Mouse (Mus musculus) stomach, embryonic 14.5 days (tissue): Measurements from ENCODE around the gene Rassf8. TPM values are rescaled to one million over a fixed set of nuclear protein-coding genes. Genes with fewer than 3 reads are reported as not detected.

ENCODE experiments used
- ATAC-seq: fragments of 200-750 bp; cut with Nextera tagmentation; 2 replicates; pipeline ENCODE4 v1.8.0; 2017; ENCODE audit warnings: low read depth, moderate TSS enrichment; ENCODE audit not compliant: insufficient number of reproducible peaks, insufficient read depth, low FRiP score
- H3K27ac ChIP-seq: fragments of 300-500 bp; sonication (generic); 2 replicates; pipeline ENCODE4 v1.5.1; 2014; ENCODE audit warnings: mild to moderate bottlenecking, low read length, moderate library complexity, mixed read lengths
- H3K27me3 ChIP-seq: fragments of 300-500 bp; sonication (generic); 2 replicates; pipeline ENCODE4 v1.6.1; 2014; ENCODE audit warnings: low read length, control low read depth, mixed read lengths; ENCODE audit not compliant: control insufficient read depth, insufficient read depth
- H3K36me3 ChIP-seq: fragments of 300-500 bp; sonication (generic); 2 replicates; pipeline ENCODE4 v1.6.1; 2014; ENCODE audit warnings: mild to moderate bottlenecking, control low read depth, low read length, moderate library complexity, mixed read lengths; ENCODE audit not compliant: control insufficient read depth, insufficient read depth
- H3K4me1 ChIP-seq: fragments of 300-500 bp; sonication (generic); 2 replicates; pipeline ENCODE4 v1.6.1; 2014; ENCODE audit warnings: low read length, control low read depth, mixed read lengths; ENCODE audit not compliant: control insufficient read depth, insufficient read depth
- H3K4me2 ChIP-seq: fragments of 300-500 bp; sonication (generic); replicated peaks from 2 replicates; pipeline ENCODE4 v1.6.1; 2014; ENCODE audit warnings: low read depth, low read length, control low read depth
- H3K4me3 ChIP-seq: fragments of 300-500 bp; sonication (generic); 2 replicates; pipeline ENCODE4 v1.5.1; 2014; ENCODE audit warnings: low read depth, low read length, control low read depth
- H3K9ac ChIP-seq: fragments of 300-500 bp; sonication (generic); replicated peaks from 2 replicates; pipeline ENCODE4 v1.6.1; 2014; ENCODE audit warnings: low read depth, mild to moderate bottlenecking, control low read depth, low read length, moderate library complexity, mixed read lengths
- H3K9me3 ChIP-seq: fragments of 300-500 bp; sonication (generic); 2 replicates; pipeline ENCODE4 v1.6.1; 2016; ENCODE audit warnings: low read depth, low read length, control low read depth; ENCODE audit not compliant: control insufficient read depth
- WGBS: fragments of 180-500 bp; shearing (Covaris S2); extraction: QIAGEN DNeasy Blood & Tissue Kit; methylation state at CpG from one replicate; pipeline ENCODE4 v1.1.7; 2014; 5-methylcytosine and 5-hydroxymethylcytosine counted together
- polyA plus RNA-seq: library from polyadenylated mRNA; unstranded; fragments of >200 nt; fragmentation: Nextera tagmentation; extraction: Ambion mirVana; gene quantifications from 2 replicates; pipeline ENCODE4 v1.2.1, GENCODE M21; 2014

The Rassf8 gene
- polyA plus RNA-seq, 1 experiment from 2014 or later: 10.5 TPM

GRCm38 (mm10) chr6:145756640-145757005 is 10.1 kb downstream of the Rassf8 start:
- no peak for ATAC-seq

GRCm38 (mm10) chr6:145757346-145757745 is 10.8 kb downstream of the Rassf8 start:
- Histone ChIP-seq H3K27me3 (no peaks in the 10 kb centered on the region), H3K9ac (no peak overlapping the region), H3K4me3 (no peak overlapping the region), H3K27ac (no peak overlapping the region), H3K4me1 (peaks cover 35% of the 10 kb centered on the region), H3K4me2 (no peak overlapping the region), H3K36me3 (no peaks in the 10 kb centered on the region), H3K9me3 (no peaks in the 10 kb centered on the region)
- ATAC-seq: no peak
- WGBS: 72% methylated on average over 3 of the region's 3 CpGs

More at GRCm38 (mm10) chr6:145756640-145757005, 10.1 kb downstream of the Rassf8 start:
- Histone ChIP-seq H3K4me3 (no peak overlapping the region), H3K4me1 (peaks cover 35% of the 10 kb centered on the region), H3K4me2 (no peak overlapping the region), H3K36me3 (no peaks in the 10 kb centered on the region), H3K27ac (no peak overlapping the region), H3K27me3 (no peaks in the 10 kb centered on the region), H3K9ac (no peak overlapping the region), H3K9me3 (no peaks in the 10 kb centered on the region)
- WGBS: 73% methylated on average over 6 of the region's 6 CpGs

DNA sequence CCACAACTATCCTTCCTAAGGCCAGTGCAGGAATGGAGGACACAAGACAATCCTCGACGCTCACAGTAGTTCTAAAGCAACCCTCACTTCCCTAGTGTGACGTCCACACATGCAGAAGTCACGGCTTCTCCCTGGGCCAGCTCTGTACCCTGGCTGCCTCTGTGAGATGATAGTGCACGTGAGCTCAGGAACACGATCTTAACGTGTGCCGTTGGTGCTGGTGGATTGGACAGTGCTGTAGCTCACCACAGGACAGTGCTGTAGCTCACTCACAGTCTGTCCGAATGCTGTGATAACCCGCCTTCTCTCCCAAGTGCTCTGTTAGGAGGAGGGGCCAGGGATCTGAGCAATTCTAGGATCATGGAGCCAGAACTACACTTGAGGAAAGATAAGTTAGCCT is 12.1 kb downstream of the Rassf8 start:
- Histone ChIP-seq H3K36me3 (no peaks in the 10 kb centered on the region), H3K4me2 (no peak overlapping the region), H3K27ac (no peak overlapping the region), H3K9ac (no peak overlapping the region), H3K27me3 (no peaks in the 10 kb centered on the region), H3K9me3 (no peaks in the 10 kb centered on the region), H3K4me3 (no peak overlapping the region), H3K4me1 (peaks cover 35% of the 10 kb centered on the region)
- 69% methylated on average over 10 of the region's 10 CpGs for WGBS
- ATAC-seq: no peak

GRCm38 (mm10) chr6:145759432-145759831 is 12.9 kb downstream of the Rassf8 start:
- H3K4me3 ChIP-seq: no peak overlapping the region
- no peaks in the 10 kb centered on the region for H3K9me3 ChIP-seq
- H3K27ac ChIP-seq: no peak overlapping the region
- H3K36me3 ChIP-seq: no peaks in the 10 kb centered on the region
- WGBS: 59% methylated on average over 2 of the region's 2 CpGs
- H3K4me2 ChIP-seq: no peak overlapping the region
- no peaks in the 10 kb centered on the region for H3K27me3 ChIP-seq
- no peak overlapping the region for H3K9ac ChIP-seq
- no peak for ATAC-seq
- H3K4me1 ChIP-seq: peaks cover 37% of the 10 kb centered on the region

- Histone ChIP-seq H3K9ac (no peak overlapping the region), H3K4me1 (peaks cover 40% of the 10 kb centered on the region), H3K9me3 (no peaks in the 10 kb centered on the region), H3K4me2 (no peak overlapping the region), H3K36me3 (no peaks in the 10 kb centered on the region), H3K27me3 (no peaks in the 10 kb centered on the region), H3K4me3 (no peak overlapping the region), H3K27ac (peak overlapping the region; percentile 35; the same call in 1 of the 2 replicates)
- 59% methylated on average over 4 of the region's 4 CpGs for WGBS
- ATAC-seq: no peak
Measured at GRCm38 (mm10) chr6:145760246-145761016, 13.9 kb downstream of the Rassf8 start.

- WGBS: 76% methylated on average over 3 of the region's 3 CpGs
Measured at GRCm38 (mm10) chr6:145761151-145761935, 14.8 kb downstream of the Rassf8 start.

DNA sequence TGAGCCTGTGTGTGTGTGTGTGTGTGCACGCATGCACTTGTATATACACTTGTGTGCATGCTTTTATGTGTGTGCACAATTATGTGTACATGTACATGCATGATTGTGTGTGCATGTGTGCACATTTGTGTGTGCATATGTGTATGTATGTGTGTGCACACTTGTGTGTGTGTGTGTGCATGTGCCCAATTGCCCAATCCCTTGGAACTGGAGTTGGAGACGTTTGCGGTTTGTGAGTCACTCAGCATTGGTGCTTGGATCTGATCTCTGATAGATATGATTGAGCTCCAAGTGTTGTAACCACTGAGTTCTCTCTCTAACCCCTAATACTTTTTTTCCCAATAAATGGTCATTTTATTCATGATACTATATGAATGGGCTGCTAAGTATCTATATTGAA is 15.5 kb downstream of the Rassf8 start:
- no peak overlapping the region for H3K9ac ChIP-seq
- H3K4me1 ChIP-seq: peaks cover 40% of the 10 kb centered on the region

More at GRCm38 (mm10) chr6:145761151-145761935, 14.8 kb downstream of the Rassf8 start:
- Histone ChIP-seq H3K9ac (no peak overlapping the region), H3K4me3 (no peak overlapping the region), H3K4me2 (no peak overlapping the region), H3K9me3 (no peaks in the 10 kb centered on the region), H3K36me3 (no peaks in the 10 kb centered on the region), H3K27me3 (no peaks in the 10 kb centered on the region), H3K27ac (no peak overlapping the region), H3K4me1 (peaks cover 40% of the 10 kb centered on the region)
- no peak for ATAC-seq

GRCm38 (mm10) chr6:145763051-145763450 is 16.5 kb downstream of the Rassf8 start:
- Histone ChIP-seq H3K4me3 (no peak overlapping the region), H3K4me1 (peaks cover 40% of the 10 kb centered on the region), H3K9ac (no peak overlapping the region), H3K27me3 (no peaks in the 10 kb centered on the region), H3K27ac (no peak overlapping the region), H3K9me3 (no peaks in the 10 kb centered on the region), H3K4me2 (no peak overlapping the region), H3K36me3 (no peaks in the 10 kb centered on the region)
- no peak for ATAC-seq
- 83% methylated on average over 4 of the region's 4 CpGs for WGBS

More for the DNA sequence above, 15.5 kb downstream of the Rassf8 start:
- H3K4me2 ChIP-seq: no peak overlapping the region
- H3K4me3 ChIP-seq: no peak overlapping the region
- no peaks in the 10 kb centered on the region for H3K9me3 ChIP-seq
- H3K27ac ChIP-seq: no peak overlapping the region
- whole genome bisulfite sequencing: 90% methylated on average over 3 of the region's 3 CpGs
- no peaks in the 10 kb centered on the region for H3K36me3 ChIP-seq
- ATAC-seq: no peak
- H3K27me3 ChIP-seq: no peaks in the 10 kb centered on the region
